Mouse (Mus musculus) testis, adult 2 months (tissue): Measurements from ENCODE around the gene Nae1.

Experiments
- CTCF ChIP-seq: fragments of 200-500 bp; IDR thresholded peaks from 2 replicates; pipeline ENCODE4 v1.5.1; 2012; ENCODE audit warnings: low read depth, mild to moderate bottlenecking, inconsistent platforms, low read length, moderate library complexity; ENCODE audit not compliant: control insufficient read depth, insufficient read depth, insufficient replicate concordance
- POLR2A ChIP-seq: fragments of 200-500 bp; IDR thresholded peaks from 2 replicates; pipeline ENCODE4 v1.6.1; 2012; ENCODE audit warnings: low read depth, mild to moderate bottlenecking, inconsistent platforms, low read length, moderate library complexity; ENCODE audit not compliant: control insufficient read depth

DNA sequence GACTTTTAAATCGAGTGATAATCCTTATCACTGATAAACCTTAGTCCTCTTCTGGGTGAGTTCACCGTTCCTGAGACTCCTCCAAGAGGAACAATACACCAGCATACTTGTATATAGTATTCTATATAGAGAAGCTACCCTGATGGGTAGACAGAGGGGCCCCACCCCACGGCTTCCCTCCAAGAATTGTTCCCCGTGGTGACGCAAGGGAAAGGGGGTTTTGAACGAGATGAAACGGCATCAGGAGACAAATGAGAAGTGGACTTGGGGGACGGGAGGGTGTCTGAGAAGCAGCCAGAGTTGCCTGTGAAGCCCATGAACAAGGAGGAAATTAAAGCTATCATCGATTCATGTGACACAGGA lies 323 bp upstream of the Nae1 start:
- TF ChIP-seq CTCF (no peak), POLR2A (no peak)
